Mouse (Mus musculus) embryonic facial prominence, embryonic 11.5 days (tissue): ENCODE measurements around the gene Irgm1. TPM values are rescaled to one million over a fixed set of nuclear protein-coding genes. Genes with fewer than 3 reads are reported as not detected.

Experiments
- ATAC-seq: fragments of 200-750 bp; cut with Nextera tagmentation; replicated peaks from 2 replicates; pipeline ENCODE4 v1.8.0; 2017; ENCODE audit warnings: low read depth; ENCODE audit not compliant: insufficient number of reproducible peaks, low FRiP score, low TSS enrichment
- DNase-seq: peaks from one replicate; pipeline ENCODE4 v3.0.0-alpha.2; 2015; ENCODE audit warnings: low spot score
- H3K27ac ChIP-seq: fragments of 300-500 bp; sonication (generic); replicated peaks from 2 replicates; pipeline ENCODE4 v1.5.1; 2014; ENCODE audit warnings: mild to moderate bottlenecking, low read depth, low read length, control low read depth
- H3K27me3 ChIP-seq: fragments of 300-500 bp; sonication (generic); 2 replicates; pipeline ENCODE4 v1.6.1; 2014; ENCODE audit warnings: mild to moderate bottlenecking, low read length, moderate library complexity, mixed read lengths; ENCODE audit not compliant: control insufficient read depth, insufficient read depth
- H3K36me3 ChIP-seq: fragments of 300-500 bp; sonication (generic); replicated peaks from 2 replicates; pipeline ENCODE4 v1.6.1; 2014; ENCODE audit warnings: low read depth, mild to moderate bottlenecking, low read length, moderate library complexity, mixed read lengths; ENCODE audit not compliant: control insufficient read depth, insufficient read depth
- H3K4me1 ChIP-seq: fragments of 300-500 bp; sonication (generic); 2 replicates; pipeline ENCODE4 v1.6.1; 2014; ENCODE audit warnings: low read length, mixed read lengths; ENCODE audit not compliant: control insufficient read depth, insufficient read depth
- H3K4me2 ChIP-seq: fragments of 300-500 bp; sonication (generic); 2 replicates; pipeline ENCODE4 v1.6.1; 2014; ENCODE audit warnings: low read depth, mild to moderate bottlenecking, control low read depth, low read length, moderate library complexity
- H3K4me3 ChIP-seq: fragments of 300-500 bp; sonication (generic); 2 replicates; pipeline ENCODE4 v1.5.1; 2014; ENCODE audit warnings: low read depth, low read length, control low read depth
- H3K9ac ChIP-seq: fragments of 300-500 bp; sonication (generic); replicated peaks from 2 replicates; pipeline ENCODE4 v1.6.1; 2014; ENCODE audit warnings: mild to moderate bottlenecking, control low read depth, low read length
- H3K9me3 ChIP-seq: fragments of 300-500 bp; sonication (generic); replicated peaks from 2 replicates; pipeline ENCODE4 v1.6.1; 2016; ENCODE audit warnings: mild to moderate bottlenecking, low read length, inconsistent platforms, mixed read lengths; ENCODE audit not compliant: control insufficient read depth
- WGBS: fragments of 180-500 bp; shearing (Covaris S2); extraction: QIAGEN DNeasy Blood & Tissue Kit; methylation state at CpG from one replicate; pipeline ENCODE4 v1.1.7; 2014; 5-methylcytosine and 5-hydroxymethylcytosine counted together
- polyA plus RNA-seq: library from polyadenylated mRNA; unstranded; fragments of >200 nt; fragmentation: Nextera tagmentation; extraction: Ambion mirVana; gene quantifications from 2 replicates; pipeline ENCODE4 v1.2.1, GENCODE M21; 2014

The Irgm1 gene
- polyA plus RNA-seq, 1 experiment from 2014 or later, result 2.8 TPM

GRCm38 (mm10) chr11:48818346-48818745, 53.1 kb downstream of the Irgm1 start:
- Histone ChIP-seq H3K9me3 (no peaks in the 10 kb centered on the region), H3K4me2 (peak overlapping the region; percentile 40), H3K27ac (no peak overlapping the region), H3K4me1 (no peaks in the 10 kb centered on the region), H3K4me3 (peak overlapping the region; percentile 82), H3K36me3 (no peaks in the 10 kb centered on the region), H3K9ac (no peak overlapping the region), H3K27me3 (no peaks in the 10 kb centered on the region)
- DNase-seq (peak; percentile 97), ATAC-seq (no peak)
- under 1% methylated on average over 16 of the region's 16 CpGs for WGBS

GRCm38 (mm10) chr11:48817794-48818193, 53.7 kb downstream of the Irgm1 start:
- no peak overlapping the region; the same call in 1 of the 2 replicates for H3K27ac ChIP-seq
- H3K4me1 ChIP-seq, result no peaks in the 10 kb centered on the region
- no peaks in the 10 kb centered on the region for H3K9me3 ChIP-seq
- peak overlapping the region; percentile 82 for H3K4me3 ChIP-seq
- no peaks in the 10 kb centered on the region for H3K27me3 ChIP-seq
- DNase-seq, result no peak
- no peaks in the 10 kb centered on the region for H3K36me3 ChIP-seq
- peak overlapping the region; percentile 40 for H3K4me2 ChIP-seq
- 7% methylated on average over 9 of the region's 9 CpGs for WGBS
- peak overlapping the region; percentile 86; the same call in 1 of the 2 replicates for H3K9ac ChIP-seq
- ATAC-seq, result no peak

GRCm38 (mm10) chr11:48816800-48817665, 54.5 kb downstream of the Irgm1 start, which contains the start of gene Trim41:
Trim41 (minus strand) TSS chr11:48817353.
- Histone ChIP-seq H3K27ac (peak within 1 kb of the TSS; percentile 88), H3K27me3 (no peaks in the 10 kb centered on the region), H3K9ac (peak within 1 kb of the TSS; percentile 86), H3K4me3 (peak within 1 kb of the TSS; percentile 82), H3K36me3 (no peaks in the 10 kb centered on the region), H3K4me1 (no peaks in the 10 kb centered on the region), H3K9me3 (no peaks in the 10 kb centered on the region), H3K4me2 (peak within 1 kb of the TSS; percentile 65)
- peak; percentile 95 for ATAC-seq
- WGBS, result under 1% methylated on average over 66 of the region's 77 CpGs
- peak; percentile 99 for DNase-seq

- Histone ChIP-seq H3K9me3 (no peaks in the 10 kb centered on the region), H3K4me1 (no peaks in the 10 kb centered on the region), H3K9ac (peak overlapping the region; percentile 72), H3K27ac (no peak overlapping the region), H3K4me2 (peak overlapping the region; percentile 65), H3K4me3 (peak overlapping the region; percentile 82), H3K36me3 (no peaks in the 10 kb centered on the region), H3K27me3 (no peaks in the 10 kb centered on the region)
- peak; percentile 67 for DNase-seq
- 4% methylated on average over 23 of the region's 23 CpGs for WGBS
- ATAC-seq, result peak; percentile 59
Observed at GRCm38 (mm10) chr11:48816281-48816781, 55.2 kb downstream of the Irgm1 start.

GRCm38 (mm10) chr11:48815851-48816250, 55.6 kb downstream of the Irgm1 start:
- no peak for ATAC-seq

GRCm38 (mm10) chr11:48813782-48814181, 57.7 kb downstream of the Irgm1 start:
- Histone ChIP-seq H3K36me3 (no peaks in the 10 kb centered on the region; the same call in 1 of the 2 replicates), H3K4me1 (no peaks in the 10 kb centered on the region), H3K4me2 (no peak overlapping the region), H3K4me3 (no peak overlapping the region), H3K9ac (no peak overlapping the region), H3K27ac (no peak overlapping the region), H3K9me3 (no peaks in the 10 kb centered on the region), H3K27me3 (no peaks in the 10 kb centered on the region)
- DNase-seq, result no peak
- ATAC-seq, result no peak

More at GRCm38 (mm10) chr11:48815851-48816250, 55.6 kb downstream of the Irgm1 start:
- no peak overlapping the region; the same call in 1 of the 2 replicates for H3K9ac ChIP-seq
- DNase-seq, result no peak
- no peaks in the 10 kb centered on the region for H3K4me1 ChIP-seq
- no peak overlapping the region for H3K27ac ChIP-seq
- no peaks in the 10 kb centered on the region for H3K36me3 ChIP-seq
- peak overlapping the region; percentile 65 for H3K4me2 ChIP-seq
- no peaks in the 10 kb centered on the region for H3K27me3 ChIP-seq
- WGBS, result 79% methylated on average over 16 of the region's 16 CpGs
- no peaks in the 10 kb centered on the region for H3K9me3 ChIP-seq
- H3K4me3 ChIP-seq, result peak overlapping the region; percentile 82

Other genes starting within 250 kb of the Irgm1 start
- 755 and 775 TPM in 2 replicates for gene Rack1, start 71.4 kb downstream of the Irgm1 start, polyA plus RNA-seq
- 3.2 and 3.8 TPM in 2 replicates for gene Trim41, start 54.3 kb downstream of the Irgm1 start, polyA plus RNA-seq
- 0.27 and 0.33 TPM in 2 replicates for gene Trim7, start 45.5 kb downstream of the Irgm1 start, polyA plus RNA-seq
- gene Gm12184, start 45.0 kb downstream of the Irgm1 start, polyA plus RNA-seq, result 7.7 and 14.0 TPM in 2 replicates
- 0.11 and 0.26 TPM in 2 replicates for gene Gm5431, start 30.5 kb upstream of the Irgm1 start, polyA plus RNA-seq
- 2.0 and 2.1 TPM in 2 replicates for gene Psme2b, start 74.5 kb upstream of the Irgm1 start, polyA plus RNA-seq
- gene Olfr56, start 107.2 kb upstream of the Irgm1 start, polyA plus RNA-seq, result not detected in 2 replicates
- 0.11 and 0.45 TPM in 2 replicates for gene 9930111J21Rik1, start 107.7 kb upstream of the Irgm1 start, polyA plus RNA-seq
- gene Gm12185, start 120.5 kb upstream of the Irgm1 start, polyA plus RNA-seq, result not detected in 2 replicates
- gene Tgtp1, start 122.5 kb upstream of the Irgm1 start, polyA plus RNA-seq, result not detected in 2 replicates
- gene 9930111J21Rik2, start 179.6 kb upstream of the Irgm1 start, polyA plus RNA-seq, result 0.10 and 0.25 TPM in 2 replicates
- gene Tgtp2, start 192.5 kb upstream of the Irgm1 start, polyA plus RNA-seq, result not detected in 2 replicates
- gene Ifi47, start 204.9 kb upstream of the Irgm1 start, polyA plus RNA-seq, result 0.56 and 1.2 TPM in 2 replicates
- not detected in 2 replicates for gene Olfr1396, start 243.2 kb upstream of the Irgm1 start, polyA plus RNA-seq